Mouse (Mus musculus) hindbrain, embryonic 14.5 days (tissue): ENCODE data around the gene Olfr251. TPM values are rescaled to one million over a fixed set of nuclear protein-coding genes. Genes with fewer than 3 reads are reported as not detected.
"Not testable (repeated sequence)": the region's sequence is repeated elsewhere in the genome, so short reads cannot be mapped to it uniquely, and the experiment has no call there.

Source experiments
- ATAC-seq: fragments of 200-750 bp; cut with Nextera tagmentation; 2 replicates; pipeline ENCODE4 v1.8.0; 2017; ENCODE audit warnings: moderate number of reproducible peaks, mild to moderate bottlenecking, moderate TSS enrichment, moderate library complexity; ENCODE audit not compliant: low FRiP score
- DNase-seq: peaks from one replicate; pipeline ENCODE4 v3.0.0-alpha.2; 2015; ENCODE audit warnings: low spot score
- H3K27ac ChIP-seq: fragments of 300-500 bp; sonication (generic); 2 replicates; pipeline ENCODE4 v1.5.1; 2014; ENCODE audit warnings: mild to moderate bottlenecking, moderate library complexity
- H3K27me3 ChIP-seq: fragments of 300-500 bp; sonication (generic); 2 replicates; pipeline ENCODE4 v1.6.1; 2014; ENCODE audit warnings: mild to moderate bottlenecking, low read length, mixed read lengths; ENCODE audit not compliant: control insufficient read depth, insufficient read depth
- H3K36me3 ChIP-seq: fragments of 300-500 bp; sonication (generic); replicated peaks from 2 replicates; pipeline ENCODE4 v1.6.1; 2014; ENCODE audit not compliant: control insufficient read depth, insufficient read depth
- H3K4me1 ChIP-seq: fragments of 300-500 bp; sonication (generic); replicated peaks from 2 replicates; pipeline ENCODE4 v1.6.1; 2014; ENCODE audit warnings: antibody characterized with exemption, low read length, mixed read lengths; ENCODE audit not compliant: control insufficient read depth, insufficient read depth
- H3K4me2 ChIP-seq: fragments of 300-500 bp; sonication (generic); replicated peaks from 2 replicates; pipeline ENCODE4 v1.6.1; 2014; ENCODE audit warnings: mild to moderate bottlenecking, moderate library complexity
- H3K4me3 ChIP-seq: fragments of 300-500 bp; sonication (generic); replicated peaks from 2 replicates; pipeline ENCODE4 v1.5.1; 2014; ENCODE audit warnings: mild to moderate bottlenecking, low read length
- H3K9ac ChIP-seq: fragments of 300-500 bp; sonication (generic); 2 replicates; pipeline ENCODE4 v1.6.1; 2014
- H3K9me3 ChIP-seq: fragments of 300-500 bp; sonication (generic); 2 replicates; pipeline ENCODE4 v1.6.1; 2016; ENCODE audit warnings: low read length; ENCODE audit not compliant: control insufficient read depth
- WGBS: fragments of 180-500 bp; shearing (Covaris S2); extraction: QIAGEN DNeasy Blood & Tissue Kit; methylation state at CpG from one replicate; pipeline ENCODE4 v1.1.7; 2014; 5-methylcytosine and 5-hydroxymethylcytosine counted together
- polyA plus RNA-seq: library from polyadenylated mRNA; unstranded; fragments of >200 nt; fragmentation: Nextera tagmentation; extraction: Ambion mirVana; gene quantifications from 2 replicates; pipeline ENCODE4 v1.2.1, GENCODE M21; 2014

Olfr251 gene
- not detected in 2 replicates for polyA plus RNA-seq

DNA sequence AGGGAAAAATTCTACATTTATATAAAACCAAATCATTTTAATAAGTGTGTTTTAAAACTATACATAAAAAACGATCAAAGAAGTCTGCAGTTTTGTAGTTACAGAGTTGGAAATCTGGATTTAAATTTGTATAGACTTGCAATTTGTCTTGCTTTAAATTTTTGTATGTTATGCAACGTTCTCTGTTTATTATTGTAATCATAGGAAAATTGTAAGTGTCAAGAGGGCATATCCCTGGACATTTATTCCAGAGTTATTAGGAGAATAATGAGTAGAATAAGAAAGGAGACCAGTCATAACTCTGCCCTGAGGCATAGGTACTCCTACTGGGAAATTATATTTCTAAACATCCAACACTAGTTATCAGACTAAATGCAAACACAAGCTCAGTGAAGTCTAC, at the start of gene Olfr251:
TSS of gene Olfr251 (plus strand) at position 301 of the 400 bp plus-strand sequence.
- Histone ChIP-seq H3K36me3 (no peaks in the 10 kb centered on the region), H3K9me3 (no peaks in the 10 kb centered on the region), H3K4me2 (no peak within 1 kb of the TSS), H3K27ac (no peak within 1 kb of the TSS), H3K9ac (no peak within 1 kb of the TSS), H3K4me3 (no peak within 1 kb of the TSS), H3K4me1 (no peaks in the 10 kb centered on the region), H3K27me3 (no peaks in the 10 kb centered on the region)
- no peak for ATAC-seq
- 74% methylated on average over 2 of the region's 2 CpGs for WGBS
- DNase-seq, result no peak

DNA sequence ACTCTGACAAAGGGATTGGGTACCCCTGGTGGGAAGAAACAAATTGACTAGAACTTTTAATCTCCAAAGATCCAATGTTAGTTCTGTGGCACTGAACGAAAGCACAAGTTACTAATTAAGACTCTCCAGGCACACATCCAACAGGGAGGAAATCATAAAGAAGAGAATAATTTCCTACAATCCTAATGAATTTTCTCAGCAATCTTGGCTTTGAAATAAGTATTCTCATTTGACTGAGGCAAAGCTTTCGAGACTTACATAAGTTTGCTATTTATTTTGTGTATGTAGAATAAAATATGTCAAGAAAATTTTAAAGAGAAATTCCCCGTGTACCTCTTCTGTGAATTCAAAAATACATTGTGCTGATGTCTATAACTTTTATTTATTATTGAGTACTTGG, 48.1 kb upstream of the Olfr251 start, which contains the start of gene Olfr25:
TSS of gene Olfr25 (plus strand) at position 301 of the 400 bp plus-strand sequence.
- H3K36me3 ChIP-seq, result no peaks in the 10 kb centered on the region

GRCm38 (mm10) chr9:38348111-38348510, 28.8 kb upstream of the Olfr251 start, which contains the start of gene Olfr898:
TSS of gene Olfr898 (plus strand) at chr9:38348411.
- no peak within 1 kb of the TSS for H3K4me2 ChIP-seq
- no peaks in the 10 kb centered on the region for H3K36me3 ChIP-seq
- no peaks in the 10 kb centered on the region for H3K9me3 ChIP-seq
- DNase-seq (no peak), ATAC-seq (no peak)
- no peak within 1 kb of the TSS for H3K27ac ChIP-seq
- H3K27me3 ChIP-seq, result no peaks in the 10 kb centered on the region
- no peaks in the 10 kb centered on the region for H3K4me1 ChIP-seq
- H3K9ac ChIP-seq, result no peak within 1 kb of the TSS
- H3K4me3 ChIP-seq, result no peak within 1 kb of the TSS
- 97% methylated on average over 4 of the region's 4 CpGs for WGBS

More for the DNA sequence above, 48.1 kb upstream of the Olfr251 start, which contains the start of gene Olfr25:
- H3K9ac ChIP-seq, result no peak within 1 kb of the TSS
- H3K4me2 ChIP-seq, result no peak within 1 kb of the TSS
- DNase-seq (no peak), ATAC-seq (no peak)
- 92% methylated on average over 3 of the region's 3 CpGs for WGBS
- H3K4me3 ChIP-seq, result no peak within 1 kb of the TSS
- no peak within 1 kb of the TSS for H3K27ac ChIP-seq
- no peaks in the 10 kb centered on the region for H3K4me1 ChIP-seq
- H3K9me3 ChIP-seq, result no peaks in the 10 kb centered on the region
- H3K27me3 ChIP-seq, result no peaks in the 10 kb centered on the region

DNA sequence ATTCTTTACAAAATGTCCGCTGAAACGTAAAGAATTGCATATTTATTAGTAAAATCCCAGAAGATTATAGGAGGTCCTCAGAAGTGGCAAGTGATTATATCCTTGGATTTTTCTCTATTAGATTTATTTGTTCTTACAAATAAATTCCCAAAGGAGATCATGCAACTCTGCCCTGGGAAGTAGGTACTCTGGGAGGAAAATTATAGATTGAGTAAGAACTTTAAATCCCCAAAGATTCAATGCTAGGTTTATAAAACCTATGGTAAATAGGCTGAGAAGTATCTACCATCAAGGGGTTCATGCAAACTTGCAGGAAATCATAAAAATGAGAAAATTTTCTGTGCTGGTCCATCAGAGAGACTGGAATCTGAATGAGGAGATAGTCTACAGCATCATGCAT, 10.3 kb upstream of the Olfr251 start, which contains the start of gene Olfr250:
TSS of gene Olfr250 (plus strand) at position 301 of the 400 bp plus-strand sequence.
- Histone ChIP-seq H3K27me3 (no peaks in the 10 kb centered on the region), H3K4me2 (no peak within 1 kb of the TSS), H3K4me1 (no peaks in the 10 kb centered on the region), H3K4me3 (no peak within 1 kb of the TSS), H3K36me3 (no peaks in the 10 kb centered on the region), H3K9ac (no peak within 1 kb of the TSS), H3K27ac (no peak within 1 kb of the TSS), H3K9me3 (no peaks in the 10 kb centered on the region)
- 87% methylated on average over 2 of the region's 2 CpGs for WGBS
- DNase-seq, result no peak
- ATAC-seq, result no peak

- 87% methylated on average over 1 of the region's 1 CpGs for WGBS
- DNase-seq, result no peak
- H3K4me2 ChIP-seq, result no peak within 1 kb of the TSS
- no peak within 1 kb of the TSS for H3K27ac ChIP-seq
- no peaks in the 10 kb centered on the region for H3K27me3 ChIP-seq
- H3K4me1 ChIP-seq, result no peaks in the 10 kb centered on the region
- ATAC-seq, result no peak
- no peaks in the 10 kb centered on the region for H3K9me3 ChIP-seq
- H3K4me3 ChIP-seq, result no peak within 1 kb of the TSS
- H3K9ac ChIP-seq, result no peak within 1 kb of the TSS
- H3K36me3 ChIP-seq, result no peaks in the 10 kb centered on the region
Observed at GRCm38 (mm10) chr9:38401398-38401797, 24.5 kb downstream of the Olfr251 start, which contains the start of gene Olfr147. TSS of gene Olfr147 (plus strand) at chr9:38401698.

- H3K4me2 ChIP-seq, ATAC-seq, H3K36me3 ChIP-seq, H3K4me3 ChIP-seq, DNase-seq, H3K9ac ChIP-seq, H3K9me3 ChIP-seq, H3K27me3 ChIP-seq, H3K4me1 ChIP-seq, H3K27ac ChIP-seq: not testable (repeated sequence)
- WGBS, result 86% methylated on average over 3 of the region's 3 CpGs
Observed at GRCm38 (mm10) chr9:38407502-38407901, 30.6 kb downstream of the Olfr251 start.

GRCm38 (mm10) chr9:38413502-38413901, 36.6 kb downstream of the Olfr251 start:
- DNase-seq, H3K27ac ChIP-seq, H3K27me3 ChIP-seq, H3K4me1 ChIP-seq, ATAC-seq, H3K9ac ChIP-seq, H3K9me3 ChIP-seq, H3K4me2 ChIP-seq, H3K36me3 ChIP-seq, H3K4me3 ChIP-seq: not testable (repeated sequence)
- 97% methylated on average over 14 of the region's 14 CpGs for WGBS

DNA sequence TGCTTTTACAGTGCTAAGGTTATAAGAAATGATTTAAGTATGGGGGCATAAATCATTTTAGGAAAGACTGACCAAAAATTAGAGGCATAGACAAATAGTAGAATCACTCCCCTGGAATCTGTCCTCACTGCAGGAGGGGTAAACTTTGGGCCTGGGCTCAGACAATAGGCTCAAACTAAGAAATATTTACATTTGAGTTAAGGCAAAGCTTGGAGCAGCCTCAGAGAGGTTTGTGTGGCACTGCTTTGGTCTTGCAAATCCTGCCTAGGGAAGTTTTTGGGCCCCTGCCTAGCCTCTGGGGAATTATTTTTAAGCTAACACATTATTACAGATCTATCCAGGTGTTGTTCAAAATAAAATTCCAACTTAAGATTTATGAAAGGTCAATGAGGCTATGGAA, 46.9 kb downstream of the Olfr251 start:
- DNase-seq, result no peak
- no peaks in the 10 kb centered on the region for H3K4me1 ChIP-seq

DNA sequence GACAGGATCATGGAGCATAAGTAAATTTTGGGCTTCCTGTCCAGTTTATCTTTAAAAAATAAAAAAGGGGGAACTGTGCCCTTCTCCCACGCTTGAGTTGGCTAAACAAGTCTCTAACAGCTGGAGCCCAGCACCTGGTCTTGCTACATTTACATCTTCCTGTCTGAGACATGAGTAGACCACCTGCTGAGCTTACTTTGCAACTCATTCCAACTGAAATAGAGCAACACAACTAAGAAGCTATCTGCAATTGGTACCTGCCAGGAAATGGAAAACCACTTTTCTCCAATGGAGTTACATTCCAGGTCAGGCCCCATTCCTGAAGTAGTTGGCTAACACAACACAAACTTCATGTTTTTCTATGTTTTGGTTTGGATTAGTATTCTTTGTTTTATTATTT, 50.1 kb downstream of the Olfr251 start:
- Histone ChIP-seq H3K9ac (no peak overlapping the region), H3K27ac (no peak overlapping the region), H3K4me3 (no peak overlapping the region), H3K9me3 (no peaks in the 10 kb centered on the region), H3K27me3 (no peaks in the 10 kb centered on the region), H3K4me2 (no peak overlapping the region), H3K36me3 (no peaks in the 10 kb centered on the region), H3K4me1 (no peaks in the 10 kb centered on the region)
- DNase-seq (no peak), ATAC-seq (no peak)
- 51% methylated on average over 1 of the region's 1 CpGs for WGBS

More for the DNA sequence above, 46.9 kb downstream of the Olfr251 start:
- no peaks in the 10 kb centered on the region for H3K36me3 ChIP-seq
- H3K4me2 ChIP-seq, result no peak overlapping the region
- ATAC-seq, result no peak
- no peaks in the 10 kb centered on the region for H3K9me3 ChIP-seq
- no peak overlapping the region for H3K27ac ChIP-seq
- no peak overlapping the region for H3K9ac ChIP-seq
- no peak overlapping the region for H3K4me3 ChIP-seq
- no peaks in the 10 kb centered on the region for H3K27me3 ChIP-seq

- Histone ChIP-seq H3K27me3 (no peaks in the 10 kb centered on the region), H3K9ac (no peak within 1 kb of the TSS), H3K36me3 (no peaks in the 10 kb centered on the region), H3K4me2 (no peak within 1 kb of the TSS), H3K9me3 (no peaks in the 10 kb centered on the region), H3K4me1 (no peaks in the 10 kb centered on the region), H3K4me3 (no peak within 1 kb of the TSS), H3K27ac (no peak within 1 kb of the TSS)
- ATAC-seq (no peak), DNase-seq (no peak)
- 80% methylated on average over 1 of the region's 1 CpGs for WGBS
Observed at GRCm38 (mm10) chr9:38429155-38429554, 52.3 kb downstream of the Olfr251 start, which contains the start of gene Olfr901. TSS of gene Olfr901 (plus strand) at chr9:38429455.
